Mouse (Mus musculus) bone marrow macrophage, adult 2 months (primary cell): Measurements from ENCODE around the gene Rhoa.

Source experiments
- CTCF ChIP-seq: IDR thresholded peaks from 2 replicates; pipeline ENCODE4 v1.5.1; 2012; ENCODE audit warnings: low read depth, mild to moderate bottlenecking, low read length, moderate library complexity
- POLR2A ChIP-seq: IDR thresholded peaks from 2 replicates; pipeline ENCODE4 v1.6.1; 2012; ENCODE audit warnings: mild to moderate bottlenecking, low read depth, low read length, borderline replicate concordance

- TF ChIP-seq CTCF (no peak), POLR2A (no peak)
Observed at GRCm38 (mm10) chr9:108260526-108260925, 45.4 kb upstream of the Rhoa start.
